Mouse (Mus musculus) liver, adult 10 weeks (tissue): Measurements from ENCODE around the gene Fbxo34. TPM values are rescaled to one million over a fixed set of nuclear protein-coding genes. Genes with fewer than 3 reads are reported as not detected.

ENCODE experiments used
- polyA plus RNA-seq: library from polyadenylated mRNA; stranded (reverse); fragments of 350-450 nt; fragmentation: Illumina TruSeq; extraction: RNeasy Lipid Tissue Mini Kit (QIAGEN cat#74804); gene quantifications from one replicate; pipeline ENCODE4 v1.2.3, GENCODE M21; 2014; ENCODE audit warnings: low read depth, low replicate concordance

Gene Fbxo34
- polyA plus RNA-seq: 5.9 TPM

GRCm38 (mm10) chr14:47450121-47450520 lies at the start of gene Fbxo34:
Gene Fbxo34, plus strand, starts transcription at chr14:47450421.

DNA sequence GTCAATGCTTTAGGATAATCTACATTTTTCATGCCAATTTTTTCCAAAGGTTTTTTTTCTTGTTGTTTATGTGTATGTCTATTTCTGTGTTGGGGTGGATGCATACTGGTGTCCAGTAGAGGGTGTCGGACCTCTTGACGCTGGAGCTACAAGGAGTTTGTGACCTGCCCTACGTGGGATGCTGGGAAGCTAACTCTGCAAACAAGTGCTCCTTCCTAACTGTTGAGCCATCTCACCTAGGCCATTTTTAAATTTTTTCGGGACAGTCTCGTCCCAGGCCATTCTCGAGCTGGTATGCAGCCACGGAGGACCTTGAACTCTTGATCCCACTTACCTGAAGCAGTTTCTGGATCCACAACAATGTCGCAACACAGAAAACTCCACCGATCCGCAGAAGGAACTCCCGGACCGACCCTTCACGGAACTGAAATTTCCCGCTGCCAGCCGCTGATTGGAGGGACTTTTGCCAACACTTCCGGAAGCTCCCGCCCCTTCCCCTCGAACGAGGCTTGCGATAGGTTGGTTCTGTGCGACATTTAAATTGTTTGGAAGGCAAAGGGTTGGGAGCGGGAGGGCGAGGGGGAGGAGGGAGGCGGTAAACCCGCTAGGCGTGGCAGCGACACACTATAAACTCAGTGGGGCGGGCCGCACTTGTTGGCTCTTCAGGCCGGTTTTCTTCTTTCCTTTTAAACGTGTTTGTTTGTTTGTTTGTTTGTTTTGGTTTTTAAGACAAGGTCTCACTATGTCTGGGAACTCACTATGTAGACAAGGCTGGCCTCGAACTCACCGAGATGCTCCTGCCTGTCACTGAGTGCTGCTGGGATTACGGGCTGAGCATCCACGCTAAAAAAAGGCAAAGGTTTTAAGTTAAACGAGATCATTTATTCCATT lies 32.2 kb upstream of the Fbxo34 start, which contains the start of gene Dlgap5:
Gene Dlgap5, minus strand, starts transcription at position 633 of the 891 bp plus-strand sequence.

GRCm38 (mm10) chr14:47570549-47570948 lies 120.3 kb downstream of the Fbxo34 start, which contains the start of gene Atg14:
Gene Atg14, minus strand, starts transcription at chr14:47570649.

Other genes starting within 250 kb of the Fbxo34 start
- 0.98 TPM for gene Wdhd1, start 173.6 kb upstream of the Fbxo34 start, polyA plus RNA-seq
- 18.2 TPM for gene Socs4, start 173.5 kb upstream of the Fbxo34 start, polyA plus RNA-seq
- gene Mapk1ip1l, start 152.2 kb upstream of the Fbxo34 start, polyA plus RNA-seq: 47.9 TPM
- 2.8 TPM for gene Lgals3, start 82.7 kb upstream of the Fbxo34 start, polyA plus RNA-seq
- gene Dlgap5, start 32.0 kb upstream of the Fbxo34 start, polyA plus RNA-seq: not detected
- 7.9 TPM for gene Atg14, start 120.2 kb downstream of the Fbxo34 start, polyA plus RNA-seq
- 23.4 TPM for gene Ktn1, start 198.0 kb downstream of the Fbxo34 start, polyA plus RNA-seq